Mouse (Mus musculus) embryo, embryonic 11.5 days (tissue): ENCODE data around the gene Apom.

Source experiments
- DNase-seq: peaks from one replicate; pipeline ENCODE4 v3.0.0-alpha.2; 2012; ENCODE audit warnings: low read depth, low spot score

Apom gene

DNA sequence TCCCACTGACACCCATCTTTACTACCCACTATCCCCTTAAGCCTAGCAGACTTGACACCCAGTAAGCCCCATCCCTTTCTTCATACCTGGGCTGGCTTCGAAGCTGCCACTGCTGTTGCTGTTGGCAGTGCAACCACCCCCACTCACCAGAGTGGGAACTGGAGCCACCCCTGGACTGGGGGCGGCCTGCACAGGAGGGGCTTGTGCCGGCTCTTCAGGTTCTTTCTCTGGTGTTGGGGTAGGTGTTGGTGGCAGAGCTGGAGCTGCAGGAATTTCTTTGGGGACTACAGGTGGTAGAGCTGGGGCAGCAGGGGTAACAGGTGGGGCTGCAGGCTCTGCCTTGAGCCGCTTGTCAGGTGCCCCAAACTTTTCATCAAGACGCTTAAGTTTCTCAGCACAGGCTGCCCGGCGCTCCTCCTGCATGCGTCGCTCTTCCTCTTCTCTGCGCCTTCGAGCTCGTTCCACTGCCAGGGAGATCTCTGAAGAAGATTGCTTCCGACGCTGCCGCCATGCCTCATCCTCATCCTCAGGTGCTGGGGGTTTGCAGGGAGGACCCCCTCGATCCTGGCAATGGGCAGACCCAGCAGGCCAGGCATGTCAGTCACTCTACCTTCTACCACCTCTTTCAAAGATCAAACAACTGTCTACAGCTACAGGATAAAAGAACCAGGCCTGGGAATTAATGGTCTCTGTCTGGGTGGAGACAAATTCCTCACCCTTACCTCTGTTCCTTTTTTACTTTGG lies 27.2 kb upstream of the Apom start:
- no peak for DNase-seq

- no peak for DNase-seq
Measured at GRCm38 (mm10) chr17:35157661-35158175, 25.9 kb upstream of the Apom start.

GRCm38 (mm10) chr17:35157254-35157653 lies 25.4 kb upstream of the Apom start:
- no peak for DNase-seq

GRCm38 (mm10) chr17:35156461-35157200 lies 24.8 kb upstream of the Apom start:
- DNase-seq: no peak

- no peak for DNase-seq
Measured at GRCm38 (mm10) chr17:35155451-35155850, 23.6 kb upstream of the Apom start.

- no peak for DNase-seq
Measured at GRCm38 (mm10) chr17:35154616-35155015, 22.8 kb upstream of the Apom start.

DNA sequence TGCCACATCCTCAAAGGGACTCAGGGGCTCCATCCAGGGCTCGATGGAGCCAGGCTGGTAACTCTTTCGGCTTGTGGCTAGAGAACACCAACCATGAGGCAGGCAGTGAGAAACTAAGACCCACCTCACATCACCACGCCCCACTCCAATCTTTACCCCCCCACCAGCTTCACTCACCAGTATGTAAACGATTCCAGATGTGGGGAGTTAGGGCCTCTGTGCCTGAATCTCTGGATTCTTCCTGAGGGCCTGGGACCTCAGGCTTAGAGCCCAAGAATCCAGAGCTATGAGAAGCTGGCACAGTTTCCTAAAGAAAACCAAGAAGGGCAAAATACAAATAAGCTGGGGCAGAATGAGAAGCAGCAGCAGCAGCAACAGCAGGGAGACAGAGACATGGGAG lies 22.1 kb upstream of the Apom start:
- DNase-seq: no peak

GRCm38 (mm10) chr17:35153077-35153476 lies 21.2 kb upstream of the Apom start:
- no peak for DNase-seq

GRCm38 (mm10) chr17:35152121-35152520 lies 20.3 kb upstream of the Apom start:
- DNase-seq: no peak

DNA sequence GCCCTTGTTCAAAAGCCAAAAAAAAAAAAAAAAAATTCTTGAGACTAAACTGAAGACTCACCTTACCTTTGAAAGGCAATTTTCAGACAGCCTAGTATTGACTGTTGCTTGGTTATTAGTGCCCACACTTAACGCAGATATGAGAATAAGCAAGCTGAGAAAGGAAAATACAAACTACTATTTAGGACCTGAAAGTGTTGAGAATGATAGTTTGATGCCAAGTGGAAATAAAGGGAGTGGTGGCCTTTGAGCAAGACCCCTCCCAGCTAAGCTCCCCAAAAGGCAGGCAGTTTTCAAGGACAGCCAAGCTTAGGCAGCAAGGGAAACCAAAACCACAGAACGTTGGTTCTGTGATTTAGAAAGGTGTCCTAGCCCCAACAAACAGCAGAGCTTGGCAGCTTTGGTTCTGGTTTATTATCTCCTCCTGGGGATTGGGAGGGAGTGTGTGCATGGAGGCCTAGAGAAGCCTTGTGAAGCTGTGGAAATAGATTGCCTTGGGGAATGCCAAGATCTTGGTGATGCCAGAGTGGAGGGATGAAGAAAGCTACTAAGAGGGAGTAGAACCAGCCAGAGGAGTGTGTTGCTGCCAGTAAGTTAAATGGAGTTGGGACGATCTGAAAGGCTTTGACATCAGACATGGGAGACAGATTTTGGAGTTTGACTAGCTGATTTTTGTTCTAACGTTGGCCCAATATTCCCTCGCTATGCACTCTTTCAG lies 16.2 kb upstream of the Apom start:
- DNase-seq: no peak

- no peak for DNase-seq
Measured at GRCm38 (mm10) chr17:35147348-35147747, 15.5 kb upstream of the Apom start.

DNA sequence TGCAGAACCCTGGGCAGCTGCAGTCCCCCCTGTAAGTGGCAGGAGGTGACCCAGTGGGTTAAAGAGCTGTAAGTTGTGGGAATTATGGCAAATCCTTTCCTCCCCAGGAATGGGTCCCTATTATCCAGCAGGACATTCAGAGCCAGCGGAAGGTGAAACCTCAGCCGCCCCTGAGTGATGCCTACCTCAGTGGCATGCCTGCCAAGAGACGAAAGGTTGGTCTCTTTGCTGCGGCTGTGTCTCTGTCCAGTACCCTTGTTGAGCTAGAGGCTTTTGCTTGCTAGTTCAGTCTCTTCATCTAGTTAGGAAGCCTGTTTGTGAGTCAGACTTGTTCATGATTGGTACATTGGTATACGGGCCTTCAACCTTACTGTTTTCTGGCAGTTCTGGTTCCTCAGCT lies 14.3 kb upstream of the Apom start:
- DNase-seq: no peak

DNA sequence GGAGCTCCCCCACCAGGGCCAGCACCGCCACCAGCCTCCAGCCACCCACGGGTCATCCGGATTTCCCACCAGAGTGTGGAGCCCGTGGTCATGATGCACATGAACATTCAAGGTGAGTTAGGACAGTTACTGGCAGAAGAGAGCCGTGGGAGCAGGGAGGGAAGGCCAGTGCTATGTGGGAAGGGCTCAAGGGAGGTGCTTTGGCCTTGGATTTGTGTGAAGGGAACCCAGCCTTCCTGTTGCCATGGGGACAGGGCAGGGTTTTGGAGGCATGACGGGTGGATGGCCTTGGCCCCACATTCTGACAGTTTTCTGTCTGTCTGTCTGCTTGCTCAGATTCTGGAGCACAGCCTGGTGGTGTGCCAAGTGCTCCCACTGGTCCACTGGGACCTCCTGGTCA lies 10.1 kb upstream of the Apom start:
- no peak for DNase-seq

DNA sequence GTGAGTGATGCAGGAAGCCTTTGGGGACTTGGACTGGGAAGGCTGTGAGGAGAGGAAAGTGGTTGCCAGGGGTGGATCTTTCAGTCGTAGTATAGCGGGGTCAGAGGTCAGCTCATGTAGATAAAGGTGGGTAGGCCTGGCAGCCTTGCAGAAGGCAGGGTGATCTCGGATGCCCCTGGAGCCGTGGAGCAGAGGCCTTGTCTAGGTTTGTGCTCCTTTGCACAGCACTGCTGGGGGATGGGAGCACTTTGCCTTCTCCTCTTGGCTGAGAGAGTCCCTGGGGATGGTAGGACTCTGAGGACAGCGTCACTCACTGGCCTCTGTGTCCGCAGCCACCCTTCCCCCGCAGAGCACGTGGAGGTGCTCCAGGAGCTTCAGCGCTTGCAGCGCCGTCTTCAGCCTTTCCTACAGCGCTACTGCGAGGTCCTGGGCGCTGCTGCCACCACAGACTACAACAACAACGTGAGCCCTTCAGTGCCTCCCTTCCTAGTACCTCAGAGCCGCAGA lies 8.7 kb upstream of the Apom start:
- DNase-seq: no peak

DNA sequence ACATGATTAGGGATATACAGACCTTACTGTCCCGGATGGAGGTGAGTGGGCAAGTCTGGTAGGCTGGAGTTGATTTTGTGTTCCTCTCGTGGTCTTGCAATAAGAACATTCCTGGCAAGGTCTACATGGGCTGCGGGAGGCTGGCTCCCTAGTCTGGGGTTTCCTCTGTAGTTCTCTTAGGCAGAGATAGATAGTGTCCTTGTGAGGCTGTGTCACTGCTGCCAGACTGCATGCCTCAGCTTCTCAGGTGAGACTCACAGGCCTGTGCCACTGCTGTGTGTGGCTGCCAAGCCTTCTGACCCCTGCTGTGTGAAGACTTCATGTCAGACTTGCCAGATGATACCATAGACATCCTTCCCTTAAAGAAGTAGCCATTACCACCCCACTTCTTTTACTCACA lies 7.4 kb upstream of the Apom start:
- no peak for DNase-seq

- no peak for DNase-seq
Measured at GRCm38 (mm10) chr17:35135591-35136320, 3.9 kb upstream of the Apom start.

DNA sequence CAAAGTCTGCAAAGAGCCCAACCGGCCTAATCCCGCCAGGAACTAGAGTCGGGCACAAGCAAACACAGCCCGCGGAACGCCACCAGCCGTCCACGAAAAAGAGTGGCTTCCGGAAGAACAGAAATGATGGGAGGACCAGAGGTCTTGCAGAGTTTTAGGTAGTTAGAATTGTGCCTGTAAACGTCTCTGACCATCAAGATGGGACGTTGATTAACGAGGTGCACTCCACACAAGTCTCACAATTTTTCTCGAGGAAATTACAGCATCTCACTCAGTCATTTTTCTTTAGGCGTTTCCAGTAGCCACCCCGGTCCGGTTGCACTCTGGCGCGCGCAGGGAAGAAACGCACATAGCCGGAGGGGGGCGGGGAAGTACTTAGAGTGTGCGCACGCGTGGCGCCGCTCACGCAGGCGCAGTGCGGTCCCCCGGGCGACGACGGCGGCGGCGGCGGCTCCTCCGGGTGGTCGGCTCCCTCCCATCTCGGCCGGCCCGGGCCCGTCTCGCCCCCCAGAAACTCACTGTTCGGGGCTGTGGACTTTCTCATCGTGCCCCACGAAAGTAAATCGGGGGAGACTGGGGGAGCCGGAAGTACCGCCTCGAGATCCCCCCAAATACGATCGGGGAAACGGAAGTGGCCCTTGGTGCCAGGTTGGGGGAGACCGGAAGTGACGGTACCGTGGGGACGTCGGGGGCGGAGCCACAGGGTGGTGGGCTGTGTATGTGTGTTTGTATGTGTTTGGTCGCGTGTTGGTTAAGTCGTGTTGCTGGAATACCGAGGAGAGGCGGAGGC lies 3.1 kb upstream of the Apom start, which contains the start of gene Bag6:
Gene Bag6 (plus strand): TSS at position 378 of the 790 bp plus-strand sequence.
- peak; percentile 92 for DNase-seq

DNA sequence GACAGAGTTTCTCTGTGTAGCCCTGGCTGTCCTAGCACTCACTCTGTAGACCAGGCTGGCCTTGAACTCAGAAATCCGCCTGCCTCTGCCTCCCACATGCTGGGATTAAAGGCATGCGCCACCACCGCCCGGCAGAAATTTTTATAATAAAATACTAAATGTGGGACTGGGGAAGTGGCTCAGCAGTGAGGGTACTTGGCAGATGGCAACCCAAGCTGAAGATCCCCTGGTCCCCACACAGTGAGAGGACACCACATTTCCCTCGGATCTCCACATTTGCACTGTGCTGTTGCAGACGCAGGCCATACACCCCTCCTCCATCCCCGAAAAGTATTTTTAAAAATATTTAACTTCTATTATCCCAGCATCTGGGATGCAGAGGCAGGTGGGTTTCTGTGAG lies 1.7 kb upstream of the Apom start:
- no peak for DNase-seq

- no peak for DNase-seq
Measured at GRCm38 (mm10) chr17:35132174-35132560, 317 bp upstream of the Apom start.

DNA sequence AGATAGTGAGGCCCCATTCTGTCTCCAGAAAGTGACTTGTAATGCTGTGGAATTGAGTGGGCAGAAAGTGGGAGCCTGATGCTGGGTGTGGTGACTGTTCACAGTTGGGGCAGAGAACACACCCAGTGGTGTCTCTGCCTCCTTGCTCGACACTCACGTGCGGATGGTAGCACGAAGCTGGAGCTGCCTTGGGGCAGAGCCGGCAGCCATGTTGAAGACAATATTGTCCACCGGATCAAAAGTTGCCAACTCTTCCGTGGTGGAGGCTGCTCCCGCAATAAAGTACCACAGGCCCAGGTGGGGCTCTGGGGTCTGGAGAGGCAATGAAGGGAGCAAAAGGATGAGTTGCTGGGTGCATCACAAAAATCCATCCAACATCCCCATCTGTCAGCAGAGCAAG lies 812 bp downstream of the Apom start:
- DNase-seq: no peak

DNA sequence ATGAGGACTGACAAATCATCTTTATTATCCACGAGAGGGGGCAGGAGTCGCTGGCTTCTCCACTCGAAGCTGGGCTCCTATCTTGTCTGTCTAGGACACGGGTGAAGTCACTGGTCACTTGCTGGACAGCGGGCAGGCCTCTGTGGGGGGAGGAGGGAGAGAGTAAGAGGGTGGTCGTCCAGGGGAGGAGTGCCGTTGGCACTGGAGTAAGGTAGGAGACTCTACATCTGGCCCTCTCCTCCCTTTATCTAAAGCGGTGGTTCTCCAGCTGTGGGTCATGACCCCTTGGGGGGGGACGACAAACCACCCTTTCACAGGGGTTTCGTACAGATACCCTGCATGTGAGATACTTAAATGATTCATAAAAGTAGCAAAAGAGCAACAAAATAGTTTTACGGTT lies 2.9 kb downstream of the Apom start:
- DNase-seq: no peak
